Mouse (Mus musculus) T-helper 17 cell (primary cell): ENCODE results near the gene Slc26a11.

Experiments
- in situ Hi-C, 2 experiments: fragments of 300-600 bp; cut with MboI, MseI; formaldehyde crosslinking; loops; 1 replicate in 1 of 2; 2 replicates in 1 of 2; pipeline ENCODE4 v1.15.1; 2025; ENCODE audit warnings: high pct_unique_total_duplicates in 2 of 2

Gene Slc26a11

GRCm38 (mm10) chr11:119355443-119356385 lies at the start of gene Slc26a11, which contains the start of gene Sgsh:
Gene Slc26a11 (plus strand): TSS chr11:119355557.
Gene Sgsh (minus strand): TSS chr11:119355536.
- in situ Hi-C loops, result no loop called here

GRCm38 (mm10) chr11:119306762-119307657 lies 48.3 kb upstream of the Slc26a11 start:
- in situ Hi-C loops, result no loop called here

GRCm38 (mm10) chr11:119307658-119307867 lies 47.8 kb upstream of the Slc26a11 start, which contains the start of gene Card14:
Gene Card14 (plus strand): TSS chr11:119307768.
- in situ Hi-C loops, result no loop called here

DNA sequence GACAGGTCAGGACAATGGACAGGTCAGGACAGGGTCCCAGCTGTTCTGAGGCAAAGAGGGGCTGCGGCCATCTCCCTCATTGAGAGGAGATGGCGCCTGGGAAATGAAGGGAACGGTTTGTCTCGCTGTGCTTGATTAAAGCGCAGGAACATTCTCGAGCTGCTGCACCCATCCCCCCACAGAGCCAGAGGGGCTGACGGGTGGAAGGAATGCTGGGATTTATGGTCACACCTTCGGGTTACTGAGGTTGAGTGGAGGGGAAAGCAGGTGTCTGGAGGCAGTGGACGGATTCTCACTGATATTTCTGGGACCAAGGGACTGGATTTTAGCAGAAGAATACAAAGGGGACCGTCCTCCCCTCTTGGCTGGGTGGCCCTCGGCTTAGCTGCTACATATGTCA lies 47.4 kb upstream of the Slc26a11 start:
- in situ Hi-C loops, result no loop called here

- in situ Hi-C loops, result no loop called here
These were observed 44.7 kb upstream of the Slc26a11 start for GRCm38 (mm10) chr11:119310621-119311020.

DNA sequence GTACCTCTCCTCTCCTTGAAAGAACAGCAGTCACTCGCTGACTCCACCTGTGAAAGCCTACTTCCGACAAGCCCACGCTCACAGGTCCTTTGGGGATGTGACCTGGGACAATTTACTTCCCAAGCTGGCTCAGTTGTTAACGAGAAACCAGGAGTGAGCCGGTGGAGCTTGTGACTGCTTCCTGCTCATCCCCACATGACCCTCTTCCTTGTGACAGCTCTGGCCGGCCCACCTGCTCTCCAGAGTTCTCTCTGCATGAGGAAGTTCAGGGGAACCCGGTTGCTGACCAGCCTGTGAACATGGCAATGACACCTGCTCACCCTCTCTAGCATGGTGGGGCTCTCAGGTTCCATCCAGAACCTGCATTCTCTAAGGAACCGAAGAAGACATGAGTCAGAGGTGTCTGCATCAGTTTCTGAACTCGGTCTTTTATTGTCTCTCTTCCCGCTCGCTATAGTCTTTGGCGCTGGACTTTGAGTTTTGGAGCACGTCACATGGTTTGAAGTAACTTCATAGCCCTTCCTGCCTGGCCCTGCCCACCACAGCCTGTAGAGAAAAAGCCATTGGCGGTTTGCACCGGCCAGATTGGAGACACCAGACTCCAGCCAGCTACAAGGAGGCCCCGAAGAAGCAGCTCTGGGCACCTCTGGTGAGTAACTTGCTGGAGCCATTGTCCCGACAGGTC lies 41.0 kb upstream of the Slc26a11 start:
- in situ Hi-C loops, result no loop called here

- in situ Hi-C loops, result no loop called here
These were observed 38.6 kb upstream of the Slc26a11 start for GRCm38 (mm10) chr11:119316720-119317119.

DNA sequence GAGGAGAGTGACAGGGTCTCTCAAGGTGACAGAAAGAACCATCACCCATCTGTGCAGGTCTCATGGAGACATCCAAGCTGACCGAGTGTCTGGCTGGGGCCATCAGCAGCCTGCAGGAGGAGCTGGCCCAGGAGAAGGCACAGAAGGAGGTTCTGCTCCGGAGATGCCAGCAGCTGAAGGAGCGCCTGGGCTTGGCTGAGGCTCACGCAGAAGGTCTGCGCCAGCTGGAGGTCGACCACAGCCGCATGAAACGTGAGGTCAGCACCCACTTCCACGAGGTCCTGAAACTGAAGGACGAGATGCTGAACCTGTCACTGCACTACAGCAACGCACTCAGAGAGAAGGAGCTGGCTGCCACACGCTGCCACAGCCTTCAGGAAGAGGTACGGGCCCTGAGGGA lies 32.8 kb upstream of the Slc26a11 start:
- in situ Hi-C loops, result loop anchor here in 1 of 2 experiments (5.0 to 10.0 kb wide), 2 partner anchors 65 to 528 kb away; no protein-coding TSS in a partner anchor

- in situ Hi-C loops, result loop anchor here in 1 of 2 experiments (10.0 kb wide), 1 partner anchor 530 kb away; no protein-coding TSS in a partner anchor
These were observed 30.3 kb upstream of the Slc26a11 start for GRCm38 (mm10) chr11:119325068-119325467.

DNA sequence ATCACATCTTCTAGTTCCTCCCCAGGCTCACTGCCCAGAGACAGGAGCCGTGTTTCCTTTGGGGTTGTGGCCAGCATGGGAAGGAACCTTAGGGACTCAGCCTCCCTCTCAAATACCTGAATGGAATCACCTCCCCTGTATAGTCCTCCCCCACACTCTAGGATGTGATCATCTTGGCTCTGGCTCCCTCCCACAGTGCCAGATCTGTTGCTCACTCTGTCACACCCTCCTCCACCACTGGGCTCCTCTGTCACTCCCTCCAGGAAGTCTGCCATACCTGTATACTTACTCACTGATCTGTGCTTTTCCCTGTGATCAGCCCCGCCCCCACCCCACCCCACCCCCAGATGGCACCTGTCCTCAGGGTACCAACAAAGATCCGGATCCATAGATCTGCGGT lies 24.8 kb upstream of the Slc26a11 start:
- in situ Hi-C loops, result no loop called here

- in situ Hi-C loops, result no loop called here
These were observed 23.4 kb upstream of the Slc26a11 start for GRCm38 (mm10) chr11:119331970-119332369.

DNA sequence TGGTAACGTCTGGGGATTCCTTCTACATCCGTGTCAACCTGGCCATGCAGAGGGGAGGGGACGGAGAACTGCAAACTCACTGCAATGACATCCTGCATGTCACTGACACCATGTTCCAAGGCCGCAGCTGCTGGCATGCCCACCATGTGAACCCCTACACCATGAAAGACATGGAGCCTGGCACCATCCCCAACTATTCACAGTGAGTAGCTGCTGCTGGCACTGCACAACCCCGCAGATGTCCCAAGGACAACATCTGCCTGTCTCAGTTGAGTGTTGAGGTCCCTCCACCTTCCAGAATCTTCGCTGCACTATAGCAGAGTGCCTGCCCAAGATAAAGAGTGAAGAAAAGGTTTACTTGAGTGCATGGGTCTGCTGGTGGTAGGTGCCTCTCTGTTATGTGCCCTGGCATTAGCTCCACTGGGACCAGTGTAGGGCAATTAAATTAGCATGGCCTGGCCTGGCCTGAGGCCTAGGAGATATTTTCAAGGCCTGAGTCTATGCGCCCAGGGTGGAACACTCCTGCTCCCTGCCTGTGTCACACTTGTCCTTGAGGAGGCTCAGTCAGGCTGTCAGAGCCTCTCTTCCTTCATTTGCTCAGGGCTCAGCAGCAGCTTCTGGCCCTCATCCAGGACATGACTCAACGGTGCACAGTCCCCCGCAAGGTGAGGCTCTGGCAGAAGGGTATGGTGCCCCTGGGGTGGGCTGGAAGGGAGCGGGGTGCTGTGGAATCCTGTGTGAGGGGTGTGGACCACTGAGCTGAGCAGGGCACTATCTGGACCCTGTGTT lies 16.9 kb upstream of the Slc26a11 start:
- in situ Hi-C loops, result no loop called here

DNA sequence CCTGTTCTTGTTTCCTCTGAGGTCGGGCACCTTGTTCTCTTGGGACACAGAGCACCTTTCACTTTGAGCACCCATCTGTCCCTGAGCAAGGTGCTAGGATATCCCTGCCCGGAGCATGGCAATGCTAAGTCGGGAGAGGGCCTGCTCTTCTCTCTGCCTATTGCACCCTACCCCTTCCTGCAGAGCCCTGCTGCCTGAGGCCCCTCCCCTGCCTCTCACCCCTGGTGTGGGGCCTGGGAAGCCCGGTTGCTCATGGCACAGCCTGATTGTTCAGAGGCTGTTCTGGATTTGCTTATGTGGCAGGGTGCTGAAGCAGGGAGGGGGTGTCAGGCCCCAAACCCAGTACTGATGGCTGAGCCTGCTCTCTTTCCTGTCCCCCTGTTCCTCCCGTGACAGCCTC lies 16.2 kb upstream of the Slc26a11 start:
- in situ Hi-C loops, result no loop called here

DNA sequence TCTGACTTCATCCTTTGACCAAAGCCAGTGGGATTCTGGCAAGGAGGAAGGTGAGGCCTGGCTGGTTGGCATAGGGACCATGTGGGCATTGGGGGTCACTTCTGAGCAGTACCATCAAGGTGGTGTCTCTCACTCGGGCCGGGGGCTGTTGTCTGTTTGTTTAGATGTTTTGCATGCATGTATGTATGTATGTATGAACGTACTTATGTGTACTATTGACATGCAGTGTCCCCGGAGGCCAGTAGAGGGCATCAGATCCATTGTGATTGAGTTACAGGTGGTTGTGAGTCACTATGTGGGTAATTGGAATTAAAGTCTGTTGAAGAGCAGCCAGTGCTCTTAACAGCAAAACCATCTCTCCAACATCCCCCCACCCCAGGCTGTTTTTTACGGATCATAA lies 15.7 kb upstream of the Slc26a11 start:
- in situ Hi-C loops, result no loop called here

DNA sequence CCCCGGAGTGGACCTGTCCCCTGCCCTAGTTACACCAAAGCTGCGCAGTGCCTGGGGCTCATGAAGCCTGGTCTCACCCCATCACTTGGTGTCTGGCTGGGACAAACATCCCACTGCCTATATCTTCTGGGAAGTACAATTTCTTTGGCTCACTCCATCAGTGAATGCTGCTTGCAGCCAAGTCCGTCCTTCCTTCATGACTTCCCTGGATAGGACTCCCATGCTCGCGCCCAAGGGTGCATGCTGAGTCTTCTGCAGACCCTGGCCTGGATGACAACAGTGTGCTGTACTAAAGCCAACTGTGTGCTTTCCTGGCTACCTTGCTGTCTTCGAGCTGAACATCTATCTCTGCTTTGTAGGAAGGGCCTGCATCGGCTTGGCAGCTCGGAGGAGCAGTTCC lies 11.2 kb upstream of the Slc26a11 start:
- in situ Hi-C loops, result no loop called here

GRCm38 (mm10) chr11:119344865-119345264 lies 10.5 kb upstream of the Slc26a11 start:
- in situ Hi-C loops, result no loop called here

DNA sequence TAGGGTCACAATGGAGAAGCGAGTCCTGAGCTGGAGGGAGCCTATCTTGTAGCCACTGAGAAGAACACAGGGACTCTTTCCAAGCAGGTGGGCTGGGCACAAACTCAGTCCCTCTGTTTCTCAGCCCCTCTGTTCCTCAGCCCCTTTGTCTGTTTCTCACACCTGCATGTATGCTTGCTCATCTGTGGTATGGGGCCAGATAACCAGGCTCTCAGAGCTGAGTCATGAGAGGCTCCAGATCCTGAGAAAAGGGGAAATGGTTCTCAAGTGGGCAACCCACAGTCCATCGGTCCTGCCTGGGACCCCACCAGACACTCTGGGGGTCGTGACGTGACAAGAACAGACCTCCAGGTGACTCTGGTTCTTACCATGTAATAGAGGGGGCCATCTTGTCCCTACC lies 8.2 kb upstream of the Slc26a11 start:
- in situ Hi-C loops, result no loop called here

DNA sequence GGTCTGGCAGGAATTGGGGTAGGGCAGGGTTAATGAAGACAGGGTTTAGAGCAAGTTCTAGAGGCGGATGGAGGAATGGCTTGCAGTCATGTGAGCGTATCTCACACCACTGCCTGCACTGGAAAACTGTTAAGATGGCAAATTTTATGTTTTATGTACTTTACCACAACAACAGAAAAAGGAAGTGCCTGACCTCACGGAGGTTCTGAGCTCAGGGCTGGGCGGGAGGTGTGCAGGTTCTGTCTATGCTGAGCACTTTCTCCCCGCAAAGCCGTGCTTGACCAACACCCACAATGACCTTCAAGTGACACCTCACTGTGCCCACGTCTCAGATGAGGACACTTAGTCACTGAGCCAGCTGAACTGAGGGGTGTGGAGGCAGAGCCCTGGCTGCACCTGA lies 3.2 kb upstream of the Slc26a11 start:
- in situ Hi-C loops, result no loop called here

DNA sequence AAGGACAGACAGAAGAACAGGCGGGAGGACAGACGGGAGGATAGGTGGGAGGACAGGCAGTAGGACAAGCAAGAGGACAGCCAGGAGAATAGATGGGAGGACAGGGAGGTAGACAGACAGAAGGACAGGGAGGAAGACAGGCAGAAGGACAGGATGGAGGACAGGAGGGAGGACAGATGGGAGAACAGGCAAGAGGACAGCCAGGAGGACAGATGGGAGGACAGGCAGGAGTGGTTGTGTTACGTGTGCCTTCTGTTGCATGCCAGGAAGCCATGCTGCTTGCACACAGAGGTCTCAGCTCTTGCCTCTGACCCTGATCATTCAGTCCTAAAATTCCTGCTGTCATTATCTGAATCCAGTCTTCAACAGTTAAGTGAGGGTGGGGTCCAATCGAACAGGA lies 1.4 kb upstream of the Slc26a11 start:
- in situ Hi-C loops, result no loop called here

- in situ Hi-C loops, result no loop called here
These were observed 437 bp upstream of the Slc26a11 start for GRCm38 (mm10) chr11:119354798-119355442.
